Mouse (Mus musculus) retina, embryonic 14.5 days (tissue): Measurements from ENCODE around the gene Erf.

Source experiments
- DNase-seq: peaks from one replicate; pipeline ENCODE4 v3.0.0-alpha.2; 2015; ENCODE audit warnings: low spot score

Gene Erf

DNA sequence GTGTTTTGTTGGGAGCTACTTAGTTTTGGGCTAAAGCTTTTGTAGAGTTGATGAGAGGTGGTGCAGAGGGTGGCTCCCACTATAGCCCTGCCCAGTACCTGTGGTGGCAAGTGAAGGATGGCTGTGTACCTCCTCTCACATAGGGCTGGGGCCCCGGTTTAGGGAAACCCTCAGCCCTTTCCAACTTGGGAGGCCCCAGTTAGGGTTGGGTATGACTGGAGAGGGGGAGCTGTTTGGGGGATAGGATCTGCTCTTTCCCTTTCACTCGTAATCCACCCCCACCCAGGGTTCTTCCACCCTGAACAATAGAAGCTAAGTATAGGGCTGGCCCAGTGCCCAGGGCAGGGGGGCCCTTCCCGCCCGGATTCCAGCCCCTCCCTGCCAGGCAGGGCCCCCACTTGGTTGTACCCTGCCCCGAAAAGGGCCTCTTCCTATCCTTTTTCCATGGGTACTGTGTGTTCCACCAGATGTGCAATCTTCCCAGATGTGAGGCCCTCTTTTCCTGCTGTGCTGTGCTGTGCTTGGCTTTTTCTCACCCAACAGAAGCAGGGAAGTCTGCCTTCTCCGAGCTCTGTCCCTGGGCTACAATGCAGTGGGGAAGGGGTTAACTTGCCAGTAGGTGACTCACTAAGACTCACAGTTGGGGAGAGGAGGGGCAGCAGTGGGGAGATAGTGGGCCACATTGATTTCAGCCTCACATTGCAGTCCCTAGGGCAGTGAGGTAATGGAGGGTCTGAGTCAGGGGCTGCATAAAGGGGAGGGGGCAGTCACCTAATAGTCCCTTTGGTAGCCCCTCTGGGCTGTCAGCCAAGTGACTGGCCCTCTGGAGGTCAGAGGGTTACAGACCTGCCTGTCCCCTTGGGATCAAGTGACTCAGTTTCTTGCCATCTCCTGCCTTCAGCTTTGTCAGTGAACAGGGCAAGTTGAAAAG is 29.6 kb upstream of the Erf start:
- peak; percentile 66 for DNase-seq

DNA sequence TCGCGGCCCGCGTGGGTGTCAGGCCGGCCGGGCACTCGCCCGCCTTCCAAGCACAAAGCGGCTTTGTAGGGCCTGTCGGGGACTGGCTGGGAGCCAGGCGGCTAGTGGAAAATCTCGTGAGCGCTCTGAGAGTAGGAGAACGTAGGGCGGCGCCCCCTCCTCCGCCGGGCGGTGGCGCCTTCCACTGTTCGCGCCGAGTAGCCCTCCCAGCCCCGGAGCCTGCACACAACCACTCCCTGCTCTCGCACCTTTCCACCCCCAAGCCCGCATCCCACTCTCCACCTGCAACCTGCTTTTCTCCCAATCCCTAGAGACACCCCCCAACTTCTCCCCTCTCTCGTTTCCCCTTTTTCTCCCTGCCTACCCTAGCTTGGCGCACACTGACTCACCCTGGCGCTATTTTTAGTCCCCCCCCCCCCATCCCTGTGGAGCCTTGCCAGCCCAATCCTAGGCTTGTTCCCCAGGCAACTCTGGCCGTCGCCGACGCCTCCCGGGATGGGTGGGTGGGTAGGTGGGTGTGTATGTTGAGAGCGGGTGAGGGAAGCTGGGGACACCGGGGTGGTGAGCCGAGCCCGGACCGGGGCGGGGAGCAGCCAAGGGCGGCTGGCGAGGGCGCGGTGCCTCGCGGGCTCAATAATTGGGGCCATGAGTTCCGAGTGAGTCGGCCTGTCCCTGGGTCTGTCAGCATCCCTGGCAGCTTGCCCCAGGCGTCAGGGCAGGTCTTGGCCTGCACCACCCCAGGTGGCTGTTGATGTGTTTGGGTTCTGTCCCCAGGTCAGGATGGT is 28.7 kb upstream of the Erf start:
- DNase-seq: peak; percentile 86

DNA sequence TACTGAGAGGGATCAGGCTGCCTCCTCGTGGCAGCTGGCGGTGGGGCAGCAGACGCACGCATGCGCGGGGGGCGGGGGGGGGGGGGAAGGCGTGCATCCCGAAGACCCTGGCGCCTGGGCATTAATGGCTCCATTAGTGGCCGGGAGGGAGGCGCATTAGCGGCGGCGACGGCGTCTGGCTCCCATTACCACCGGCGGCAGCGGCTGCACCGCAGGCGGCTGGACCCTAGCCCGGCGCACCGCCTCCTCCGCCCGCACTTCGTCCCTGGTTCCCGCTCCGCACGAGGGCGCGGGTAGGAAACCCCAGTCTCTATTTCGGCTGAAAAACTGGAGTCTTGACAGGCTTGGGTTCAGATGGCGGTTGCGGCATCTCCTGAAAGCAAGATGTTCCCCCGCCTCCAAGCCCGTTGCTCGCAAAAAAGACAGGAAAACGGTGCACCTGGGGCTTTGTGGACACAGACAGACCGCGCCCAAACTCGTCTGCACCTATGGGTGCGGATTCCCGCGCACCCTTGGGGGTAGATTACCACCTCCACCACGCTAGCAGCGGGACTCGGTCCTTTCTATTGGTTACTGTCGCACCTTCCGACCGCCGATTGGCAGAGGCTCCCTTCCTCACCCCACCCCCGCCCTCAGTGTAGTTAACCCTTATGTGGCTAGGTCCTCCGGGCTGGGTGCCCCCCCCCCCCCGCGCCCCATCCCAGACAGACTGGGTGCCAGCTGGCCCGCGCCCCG is 27.9 kb upstream of the Erf start:
- peak; percentile 85 for DNase-seq

DNA sequence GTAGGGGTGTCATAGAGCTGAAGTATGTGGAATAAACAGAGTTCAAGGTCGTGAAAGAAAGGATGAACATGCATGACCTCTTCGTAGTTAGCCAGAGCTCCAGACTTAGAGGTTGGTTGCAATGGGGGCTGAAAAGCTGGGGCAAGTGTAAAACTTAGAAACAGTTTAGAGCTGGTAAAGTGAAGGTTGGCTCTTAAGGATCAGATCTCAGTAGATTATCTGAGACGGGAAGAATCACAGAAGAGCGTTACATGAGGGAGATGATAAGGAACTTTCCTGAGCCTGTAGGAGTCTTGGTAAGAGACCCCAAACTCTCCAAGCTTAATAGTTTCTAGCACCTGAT is 27.4 kb upstream of the Erf start:
- no peak for DNase-seq

DNA sequence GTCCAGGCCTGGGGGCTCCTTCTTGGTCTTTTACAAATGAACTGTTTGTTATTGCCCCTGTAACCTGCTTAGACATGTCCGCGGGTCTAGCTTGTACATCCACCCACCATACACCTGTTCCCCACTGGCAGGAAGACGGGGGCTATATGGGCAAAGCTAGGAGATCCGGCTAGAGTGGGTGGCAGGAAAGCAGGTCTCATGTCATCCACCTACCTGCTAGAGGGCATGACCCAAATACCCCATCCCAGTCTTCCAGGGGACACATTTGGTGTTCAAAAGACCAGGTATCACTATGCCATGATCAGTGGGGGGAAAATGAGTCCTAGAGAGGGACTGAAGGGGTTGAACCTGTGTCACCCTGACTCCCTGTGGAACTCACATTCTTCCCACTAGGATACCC is 26.8 kb upstream of the Erf start:
- DNase-seq: no peak

DNA sequence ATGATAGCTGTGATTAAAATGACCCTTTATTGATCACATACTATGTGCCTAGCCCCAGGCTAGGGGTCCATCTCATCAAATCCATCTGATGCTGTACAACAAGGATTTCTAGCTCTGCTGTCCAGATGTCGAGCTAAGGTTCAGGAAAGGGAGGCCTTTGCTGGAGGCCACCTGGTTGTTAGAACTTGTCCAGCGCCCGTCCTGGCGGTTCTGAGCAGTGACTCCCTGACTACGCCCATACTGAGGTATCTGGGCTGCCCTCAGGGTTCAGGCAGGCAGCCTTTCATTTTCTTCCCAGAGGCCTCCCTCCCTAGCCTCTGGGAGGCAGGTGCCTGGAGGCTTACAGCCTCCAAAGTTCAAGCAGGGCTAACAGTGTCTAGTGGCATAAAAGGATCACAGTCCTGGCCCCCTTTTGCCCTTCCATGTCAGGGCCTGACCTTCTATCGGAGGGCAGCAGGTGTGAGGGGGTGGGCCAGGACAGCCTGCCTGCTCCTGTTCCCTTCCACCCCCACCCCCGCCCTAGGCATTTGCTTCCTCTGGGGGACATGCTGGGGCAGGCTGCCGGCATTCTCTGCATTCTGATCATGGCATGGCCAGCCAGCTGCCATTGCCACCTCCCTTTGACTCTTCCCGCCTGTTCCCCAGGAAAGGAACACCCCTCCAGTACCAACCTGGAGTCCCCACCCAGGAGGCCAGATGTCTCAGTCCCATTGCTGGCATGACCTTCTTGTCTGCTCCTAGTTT is 25.2 kb upstream of the Erf start:
- DNase-seq: no peak

DNA sequence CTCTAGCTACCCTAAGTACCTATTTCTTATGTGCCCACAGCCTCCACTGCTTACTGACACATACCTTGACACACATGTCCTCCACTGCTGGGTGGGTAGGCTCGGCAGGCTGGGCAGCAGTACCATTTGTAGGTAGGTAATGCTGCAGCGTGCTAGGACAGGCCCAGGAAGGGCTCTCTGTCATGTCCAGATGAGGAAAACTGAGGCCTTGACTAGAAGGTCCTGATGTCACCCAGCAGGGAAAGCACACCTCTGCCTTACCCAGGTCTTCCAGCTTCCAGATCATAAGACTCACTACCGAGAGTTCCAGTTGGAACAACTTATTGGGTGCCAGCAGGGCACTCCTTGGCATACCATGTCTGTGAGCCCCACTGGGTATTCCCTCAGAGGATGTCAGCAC is 24.4 kb upstream of the Erf start:
- no peak for DNase-seq

DNA sequence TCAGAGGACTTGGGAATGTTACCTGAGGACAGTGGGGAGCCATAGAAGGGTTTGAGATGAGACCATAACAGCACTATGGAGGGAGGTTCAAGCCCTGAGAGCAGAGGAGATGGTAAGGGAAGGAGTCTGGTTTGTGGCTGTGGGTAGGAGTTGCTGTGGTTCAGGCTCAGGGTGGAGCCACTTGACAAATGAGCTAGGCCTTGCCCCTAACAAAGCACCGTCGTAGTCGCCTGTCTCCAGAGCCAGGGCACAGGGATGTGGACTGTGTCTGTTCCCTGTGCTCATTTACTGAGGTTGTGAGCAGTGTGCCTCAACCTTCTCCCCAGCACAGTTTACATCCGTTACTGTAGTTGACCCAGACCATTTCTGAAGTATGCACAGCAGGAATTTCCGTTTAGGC is 24.0 kb upstream of the Erf start:
- DNase-seq: no peak

DNA sequence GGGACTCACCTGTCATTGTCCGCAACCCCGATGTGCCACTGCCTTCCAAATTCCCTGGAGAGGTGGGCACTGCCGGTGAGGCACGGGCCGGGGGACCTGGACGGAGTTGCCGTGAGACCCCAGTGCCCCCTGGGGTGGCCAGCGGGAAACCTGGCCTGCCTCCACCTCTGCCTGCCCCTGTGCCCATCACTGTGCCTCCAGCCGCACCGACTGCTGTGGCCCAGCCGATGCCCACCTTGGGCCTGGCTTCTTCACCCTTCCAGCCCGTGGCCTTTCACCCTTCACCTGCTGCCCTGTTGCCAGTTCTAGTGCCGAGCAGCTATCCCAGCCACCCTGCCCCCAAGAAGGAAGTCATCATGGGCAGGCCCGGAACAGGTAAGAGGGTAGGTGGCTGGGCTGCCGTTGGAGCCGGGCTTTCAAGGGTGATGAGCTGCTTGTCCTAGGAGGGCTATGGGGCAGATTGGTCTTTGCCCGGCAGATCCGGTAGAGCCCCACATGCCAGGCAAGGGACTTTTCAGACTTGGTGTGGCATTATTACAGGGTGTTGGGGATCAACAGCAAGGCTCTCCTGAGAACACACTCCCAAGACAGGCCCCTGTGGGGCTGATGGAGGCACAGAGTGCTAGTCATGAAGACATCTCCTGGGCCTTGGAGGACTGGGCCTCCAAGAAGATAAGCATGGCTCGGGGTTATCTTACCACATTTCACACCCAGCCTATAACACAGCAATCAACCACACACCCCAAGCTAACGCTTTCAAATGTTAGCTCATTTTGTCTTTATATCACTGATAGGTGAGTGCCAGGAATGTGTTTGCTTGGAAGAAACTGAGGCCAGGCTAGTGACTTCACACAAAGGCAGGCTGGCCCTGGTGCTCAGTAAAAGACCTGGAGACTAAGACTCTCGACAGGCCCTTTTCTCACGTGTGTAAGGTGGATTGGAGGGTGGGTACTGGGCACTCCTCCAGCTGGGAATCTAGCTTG is 23.0 kb upstream of the Erf start:
- DNase-seq: no peak

DNA sequence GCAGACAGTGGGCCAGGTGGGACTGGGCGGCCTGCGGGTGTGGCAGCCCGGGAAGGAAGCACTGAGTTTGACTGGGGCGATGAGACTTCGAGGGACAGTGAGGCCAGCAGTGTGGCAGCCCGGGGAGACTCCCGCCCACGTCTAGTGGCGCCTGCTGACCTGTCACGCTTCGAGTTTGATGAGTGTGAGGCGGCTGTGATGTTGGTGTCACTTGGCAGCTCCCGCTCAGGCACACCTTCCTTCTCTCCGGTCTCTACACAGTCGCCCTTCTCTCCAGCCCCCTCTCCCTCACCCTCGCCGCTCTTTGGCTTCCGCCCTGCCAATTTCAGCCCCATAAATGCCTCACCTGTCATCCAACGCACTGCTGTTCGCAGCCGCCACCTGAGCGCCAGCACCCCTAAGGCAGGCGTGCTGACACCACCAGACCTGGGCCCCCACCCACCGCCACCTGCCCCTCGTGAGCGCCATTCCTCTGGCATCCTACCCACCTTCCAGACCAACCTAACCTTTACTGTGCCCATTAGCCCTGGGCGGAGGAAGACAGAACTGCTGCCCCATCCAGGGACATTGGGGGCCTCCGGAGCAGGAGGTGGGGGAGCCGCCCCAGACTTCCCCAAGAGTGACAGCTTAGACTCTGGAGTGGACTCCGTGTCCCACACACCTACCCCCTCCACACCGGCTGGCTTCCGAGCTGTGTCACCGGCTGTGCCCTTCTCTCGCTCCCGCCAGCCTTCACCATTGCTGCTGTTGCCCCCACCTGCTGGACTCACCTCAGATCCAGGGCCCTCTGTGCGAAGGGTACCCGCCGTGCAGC is 22.1 kb upstream of the Erf start:
- no peak for DNase-seq

DNA sequence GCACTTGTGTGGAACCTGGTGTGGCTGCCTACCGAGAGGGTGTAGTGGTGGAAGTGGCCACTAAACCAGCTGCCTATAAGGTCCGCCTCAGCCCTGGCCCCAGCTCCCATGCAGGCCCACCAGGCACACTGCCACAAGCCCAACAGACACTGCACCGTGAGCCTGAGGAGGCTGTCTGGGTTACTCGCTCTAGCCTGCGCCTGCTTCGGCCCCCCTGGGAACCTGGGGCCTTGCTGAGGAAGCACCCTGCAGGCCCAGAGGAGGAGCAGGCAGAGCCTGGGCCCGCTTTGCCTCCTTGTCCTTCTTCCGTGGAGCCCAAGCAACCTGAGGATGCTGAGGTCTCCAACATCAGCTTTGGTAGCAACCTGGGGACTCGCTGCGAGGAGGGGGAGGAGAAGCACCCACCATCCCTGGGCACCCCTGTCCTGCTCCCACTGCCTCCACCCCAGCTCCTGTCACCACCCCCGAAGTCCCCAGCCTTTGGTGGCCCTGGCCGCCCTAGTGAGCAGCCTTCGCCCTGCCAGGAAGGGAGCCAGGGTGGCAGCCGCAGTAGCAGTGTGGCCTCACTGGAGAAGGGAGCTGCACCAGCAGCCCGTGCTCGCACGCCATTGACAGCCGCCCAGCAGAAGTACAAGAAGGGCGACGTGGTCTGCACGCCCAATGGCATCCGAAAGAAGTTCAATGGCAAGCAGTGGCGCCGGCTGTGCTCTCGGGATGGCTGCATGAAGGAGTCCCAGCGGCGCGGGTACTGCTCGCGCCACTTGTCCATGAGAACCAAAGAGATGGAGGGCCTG is 21.3 kb upstream of the Erf start:
- DNase-seq: no peak

DNA sequence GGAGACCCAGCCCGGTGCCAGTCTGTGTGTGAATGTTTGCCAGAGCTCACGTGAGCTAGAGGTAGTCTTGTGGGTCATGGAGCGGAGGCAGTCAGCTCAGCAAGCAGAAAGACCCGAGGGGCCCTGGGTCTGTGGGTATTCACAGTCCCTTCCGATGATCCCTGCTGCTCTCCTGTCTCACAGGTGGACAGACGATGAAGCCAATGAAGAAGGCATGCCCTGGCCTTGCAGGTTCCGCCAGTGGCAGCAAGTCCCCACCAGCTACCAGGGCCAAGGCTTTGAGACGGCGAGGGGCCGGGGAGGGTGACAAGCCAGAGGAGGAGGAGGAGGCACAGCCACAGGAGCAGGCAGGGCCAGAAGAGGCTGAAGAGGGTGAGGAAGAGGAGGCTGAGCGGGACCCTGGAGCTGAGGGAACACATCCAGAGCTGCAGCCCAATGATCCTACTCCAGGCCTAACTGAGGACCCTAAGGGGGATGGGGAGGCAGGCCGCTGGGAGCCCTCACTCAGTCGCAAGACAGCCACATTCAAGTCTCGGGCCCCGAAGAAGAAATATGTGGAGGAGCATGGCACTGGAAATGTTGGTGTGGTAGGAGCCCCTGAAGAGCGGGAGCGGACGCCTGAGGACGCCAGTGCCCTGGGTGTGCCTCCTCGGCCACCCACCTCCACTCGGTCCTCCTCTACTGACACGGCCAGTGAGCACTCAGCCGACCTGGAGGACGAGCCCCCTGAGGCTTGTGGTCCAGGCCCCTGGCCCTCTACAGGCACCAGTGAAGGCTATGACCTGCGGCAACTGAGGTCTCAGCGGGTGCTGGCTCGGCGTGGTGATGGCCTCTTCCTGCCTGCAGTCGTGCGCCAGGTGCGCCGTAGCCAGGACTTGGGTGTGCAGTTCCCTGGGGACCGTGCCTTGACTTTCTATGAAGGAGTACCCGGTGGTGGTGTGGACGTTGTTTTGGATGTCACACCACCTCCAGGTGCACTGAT is 20.4 kb upstream of the Erf start:
- no peak for DNase-seq

DNA sequence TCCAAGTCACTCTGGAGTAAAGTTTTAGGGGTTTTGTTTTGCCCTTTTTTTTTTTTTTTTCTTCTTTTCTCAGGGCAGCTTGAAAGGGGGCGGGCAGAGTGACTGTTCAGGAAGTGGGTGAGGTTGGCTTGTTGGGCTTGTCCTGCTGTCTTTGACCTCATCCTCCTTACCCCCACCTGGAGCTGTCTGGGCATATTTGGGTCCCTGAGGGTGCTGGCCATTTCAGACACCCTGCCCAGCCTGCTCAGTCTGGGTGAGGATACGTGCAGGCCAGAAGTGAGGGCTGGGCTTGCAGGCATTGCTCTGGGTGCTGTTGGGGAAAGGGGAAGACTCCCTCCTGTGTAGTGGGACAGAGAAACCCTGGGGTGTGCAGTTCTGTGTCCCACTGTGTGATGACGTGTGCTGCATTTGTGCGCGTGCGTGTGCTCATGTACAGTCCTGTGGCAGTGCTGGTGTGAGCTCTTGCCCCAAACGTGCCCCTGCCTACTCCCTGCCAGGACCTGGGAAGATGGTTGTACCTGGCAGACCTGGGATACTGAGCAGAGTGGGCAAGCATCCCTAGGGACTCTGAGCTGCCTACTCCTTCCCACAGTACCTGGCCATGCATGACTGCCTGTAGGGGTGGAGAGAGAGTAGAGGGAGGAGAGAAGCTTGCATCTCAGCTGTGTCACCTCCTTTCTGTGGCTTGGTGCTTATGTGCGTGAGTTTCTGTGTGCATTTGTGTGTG is 19.1 kb upstream of the Erf start:
- no peak for DNase-seq

DNA sequence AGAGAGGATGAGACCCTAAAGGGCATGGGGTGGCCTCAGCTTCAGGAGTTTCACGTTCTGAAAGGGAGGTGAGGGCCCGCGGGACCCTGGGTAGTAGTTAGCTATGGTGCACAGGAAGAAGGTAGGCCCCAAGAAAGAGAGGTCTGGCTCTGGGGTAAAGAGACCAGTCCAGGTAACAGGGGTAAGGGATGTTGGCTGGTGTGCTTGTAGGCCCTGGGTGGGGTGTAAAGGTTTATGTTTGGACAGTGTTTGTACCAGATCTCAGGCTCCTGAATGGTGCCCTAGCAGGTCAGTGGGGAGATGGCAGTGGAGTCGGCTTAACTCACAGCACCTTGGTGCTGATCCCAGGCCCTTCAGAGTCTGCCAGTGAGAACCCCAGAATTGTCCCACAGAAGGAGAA is 18.5 kb upstream of the Erf start:
- DNase-seq: no peak

DNA sequence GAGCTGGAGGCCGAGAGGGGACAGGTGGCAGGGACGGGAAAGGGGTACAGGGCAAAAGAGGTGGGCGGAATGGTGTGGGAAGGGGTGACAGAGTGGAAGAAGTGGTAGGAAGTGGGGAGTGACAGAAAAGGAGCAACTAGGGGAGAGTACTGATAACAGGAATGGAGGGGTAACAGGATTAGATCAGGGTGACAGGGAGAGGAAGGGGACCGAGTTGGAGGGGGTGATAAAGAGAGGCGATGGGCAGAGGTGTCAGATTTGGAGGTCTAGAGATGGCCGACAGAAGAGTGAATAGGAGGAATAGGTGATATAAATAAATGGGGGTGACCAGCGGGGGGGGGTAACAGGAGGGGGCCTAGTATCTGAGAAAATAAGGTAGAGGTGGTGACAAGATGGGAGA is 18.0 kb upstream of the Erf start:
- no peak for DNase-seq

DNA sequence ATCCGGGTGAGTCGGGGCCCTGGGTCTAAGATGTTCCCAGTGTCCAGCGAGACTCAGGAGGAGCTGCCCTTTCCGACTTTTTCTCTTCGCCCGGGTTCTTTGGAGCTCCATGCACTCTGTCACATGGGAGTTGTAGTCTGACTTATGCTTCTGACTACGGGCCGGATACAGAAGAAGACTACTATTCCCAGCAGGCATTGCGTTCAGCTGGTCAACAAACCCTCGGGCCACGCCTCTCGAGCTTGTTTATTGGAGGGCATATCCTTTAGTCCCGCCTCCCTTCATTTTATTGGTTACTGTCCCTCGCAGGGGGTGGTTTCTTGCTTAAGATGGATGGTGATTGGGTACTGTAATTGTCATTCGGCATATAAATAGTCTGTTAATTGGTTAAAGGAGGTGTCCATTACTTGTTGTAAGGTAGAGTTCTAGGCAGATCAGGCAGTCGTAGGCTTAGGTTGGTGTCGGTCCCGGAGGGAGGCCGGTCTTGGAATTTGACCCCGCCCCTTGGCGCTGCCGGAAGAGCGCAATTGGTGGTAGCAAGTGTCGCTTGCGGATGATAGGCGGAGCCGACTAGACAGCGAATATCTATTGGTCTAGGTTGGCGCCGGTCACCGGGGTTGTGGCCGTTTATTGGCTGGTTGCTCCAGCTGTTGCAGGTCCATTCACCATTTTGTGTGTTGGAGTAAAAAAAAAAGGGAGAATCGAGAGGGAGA is 17.3 kb upstream of the Erf start:
- peak; percentile 100 for DNase-seq
